Mouse (Mus musculus) C2C12 (cell line): ENCODE data around the gene Syt1.

Source experiments
- CEBPB ChIP-seq: IDR thresholded peaks from one replicate; pipeline ENCODE4 v1.6.1; 2011; ENCODE audit warnings: low read depth, mild to moderate bottlenecking, control low read depth, moderate library complexity
- CTCF ChIP-seq: IDR thresholded peaks from one replicate; pipeline ENCODE4 v1.5.1; 2011; ENCODE audit not compliant: control insufficient read depth, insufficient read depth, insufficient read length
- MYOD1 ChIP-seq: IDR thresholded peaks from one replicate; pipeline ENCODE4 v1.6.1; 2011; ENCODE audit warnings: low read depth; ENCODE audit not compliant: control insufficient read depth, insufficient read length
- USF1 ChIP-seq: IDR thresholded peaks from one replicate; pipeline ENCODE4 v1.6.1; 2011; ENCODE audit warnings: low read depth, mild to moderate bottlenecking, control low read depth, moderate library complexity

DNA sequence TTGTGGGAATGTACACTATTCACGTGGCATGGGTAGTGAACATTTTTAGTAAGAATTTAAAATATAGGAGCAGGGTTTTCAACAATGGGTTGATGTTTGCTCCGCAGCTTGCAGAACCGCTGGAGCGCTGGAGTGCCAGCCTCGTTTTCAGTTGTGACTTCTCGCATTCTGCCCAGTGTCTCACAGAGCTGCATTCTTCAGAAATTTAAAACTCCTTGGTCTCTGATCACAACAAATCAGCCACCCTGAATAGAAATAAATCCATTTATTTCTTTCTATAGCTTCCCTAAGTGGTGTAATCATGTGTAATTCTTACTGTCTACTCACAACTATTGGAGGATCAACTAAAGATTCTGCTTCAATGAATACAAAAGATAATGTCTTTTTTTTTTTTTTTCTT lies 458.2 kb downstream of the Syt1 start:
- TF ChIP-seq MYOD1 (no peak), CEBPB (no peak), CTCF (no peak), USF1 (no peak)
